Mouse (Mus musculus) adipose tissue, adult 10 weeks (tissue): ENCODE data around the gene Trim68. TPM values are rescaled to one million over a fixed set of nuclear protein-coding genes. Genes with fewer than 3 reads are reported as not detected.

ENCODE experiments used
- polyA plus RNA-seq: library from polyadenylated mRNA; stranded (reverse); fragments of 350-450 nt; fragmentation: Illumina TruSeq; extraction: RNeasy Lipid Tissue Mini Kit (QIAGEN cat#74804); gene quantifications from one replicate; pipeline ENCODE4 v1.2.3, GENCODE M21; 2014; ENCODE audit warnings: low read depth, low replicate concordance

The Trim68 gene
- polyA plus RNA-seq, result 32.3 TPM

GRCm38 (mm10) chr7:102686944-102687501 is at the start of gene Trim68:
Trim68 (minus strand) TSS chr7:102687327.

GRCm38 (mm10) chr7:102727391-102727790 is 40.3 kb upstream of the Trim68 start, which contains the start of gene Olfr559:
Olfr559 (minus strand) TSS chr7:102727491.

GRCm38 (mm10) chr7:102718970-102719369 is 31.8 kb upstream of the Trim68 start, which contains the start of gene Olfr33:
Olfr33 (minus strand) TSS chr7:102719070.

GRCm38 (mm10) chr7:102701915-102702314 is 14.8 kb upstream of the Trim68 start, which contains the start of gene Olfr558:
Olfr558 (plus strand) TSS chr7:102702215.

DNA sequence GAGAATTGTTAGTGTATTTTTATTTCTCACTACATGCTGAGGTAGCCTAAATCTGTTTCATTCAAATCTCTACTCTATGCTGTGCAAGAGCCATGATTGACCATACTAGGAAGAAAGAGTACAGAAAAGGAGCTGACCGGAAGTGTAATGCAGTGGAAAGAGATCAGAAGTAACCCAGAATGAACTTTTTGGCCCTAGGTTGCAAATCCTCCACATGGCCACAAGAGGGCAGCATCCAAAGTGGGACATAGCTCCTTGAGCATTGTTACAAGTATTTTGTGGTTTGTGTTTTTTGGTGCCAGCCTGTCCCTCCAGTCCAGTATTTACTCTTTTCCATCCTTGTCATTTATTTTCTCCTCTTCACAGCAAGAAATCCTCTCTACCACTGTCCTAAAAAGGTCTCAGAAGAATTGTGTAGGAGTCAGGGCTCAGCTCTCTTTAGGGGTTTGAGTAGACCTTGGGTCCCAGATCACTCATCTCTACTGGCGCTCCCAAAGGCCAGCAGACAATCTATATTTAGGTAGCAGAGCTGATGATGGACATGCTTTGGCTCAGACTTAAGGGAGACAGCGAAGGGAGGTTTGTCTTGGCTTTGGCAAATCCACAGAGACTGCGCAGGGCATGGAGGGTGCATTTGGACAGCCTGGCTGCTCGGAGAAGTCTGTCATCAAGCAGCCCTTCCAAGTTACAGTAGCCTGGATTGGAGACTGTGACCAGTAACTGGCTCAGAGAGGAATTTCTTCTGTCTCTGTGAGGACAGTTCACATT is 8.4 kb upstream of the Trim68 start, which contains the start of gene Olfr557:
Olfr557 (plus strand) TSS at position 553 of the 768 bp plus-strand sequence.

DNA sequence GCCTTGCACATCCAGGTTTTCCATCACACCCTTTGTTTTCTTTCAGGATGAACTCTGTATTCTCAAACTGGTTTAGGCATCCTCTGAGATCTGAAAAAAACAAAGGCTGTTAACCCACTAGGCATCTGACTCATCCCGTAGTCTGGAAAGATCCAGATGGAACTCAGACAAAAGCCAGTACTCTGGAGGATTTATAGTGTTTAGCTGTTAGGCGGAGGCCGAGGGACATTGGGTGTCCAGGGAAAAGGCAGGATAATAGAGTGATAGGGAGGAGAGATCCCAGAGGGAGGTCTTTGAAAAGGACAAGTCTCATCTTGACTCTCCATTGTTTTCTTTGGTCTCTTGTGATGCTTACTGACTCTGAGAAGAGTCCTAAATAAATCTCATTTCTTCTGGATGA is 22.5 kb downstream of the Trim68 start, which contains the start of gene Olfr556:
Olfr556 (plus strand) TSS at position 301 of the 400 bp plus-strand sequence.

DNA sequence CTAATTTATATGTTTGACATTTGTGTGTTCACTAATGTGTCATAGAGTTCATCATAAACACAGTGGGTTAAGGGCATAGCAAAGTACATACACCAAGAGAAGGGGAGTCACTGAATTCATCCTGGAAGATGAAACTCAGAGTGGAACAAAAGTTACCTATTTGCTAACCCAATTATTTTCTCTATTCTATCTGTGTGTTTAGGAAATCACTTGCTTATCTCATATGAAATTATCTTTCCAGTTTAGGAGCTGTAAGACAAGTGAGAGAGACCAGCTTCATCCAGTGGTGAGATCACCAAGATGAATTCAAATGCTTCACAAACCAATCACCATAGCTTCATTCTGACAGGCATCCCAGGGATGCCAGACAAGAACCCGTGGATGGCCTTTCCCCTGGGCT is 28.6 kb downstream of the Trim68 start, which contains the start of gene Olfr555:
Olfr555 (plus strand) TSS at position 301 of the 400 bp plus-strand sequence.

DNA sequence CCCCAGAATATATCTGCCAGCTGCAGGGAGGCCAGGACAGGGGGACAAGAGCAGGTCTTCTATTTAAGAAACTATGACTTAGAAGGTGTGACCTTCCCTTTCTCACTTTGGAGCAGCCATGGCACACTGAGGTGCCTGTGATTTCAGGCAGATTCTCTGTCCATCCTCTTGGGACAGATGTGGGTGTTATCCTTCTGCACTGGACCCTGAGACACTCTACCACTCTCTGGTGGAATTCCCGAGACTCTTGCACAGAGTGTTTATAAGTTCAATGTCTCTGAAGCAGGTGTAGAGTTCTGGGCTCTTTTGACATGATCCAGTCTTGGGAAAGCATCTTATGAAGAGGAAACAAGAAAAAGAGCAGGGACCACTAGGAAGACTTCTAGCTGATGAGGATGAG is 49.0 kb downstream of the Trim68 start, which contains the start of gene Olfr554:
Olfr554 (plus strand) TSS at position 301 of the 400 bp plus-strand sequence.

Other genes starting within 250 kb of the Trim68 start
- gene Rrm1, start 245.6 kb downstream of the Trim68 start, polyA plus RNA-seq, result 20.0 TPM
- gene Olfr543, start 205.6 kb downstream of the Trim68 start, polyA plus RNA-seq, result 0.56 TPM
- gene Olfr544, start 199.0 kb downstream of the Trim68 start, polyA plus RNA-seq, result not detected
- gene Olfr545, start 187.8 kb downstream of the Trim68 start, polyA plus RNA-seq, result not detected
- not detected for gene Olfr547, start 152.6 kb downstream of the Trim68 start, polyA plus RNA-seq
- gene Olfr548-ps1, start 146.4 kb downstream of the Trim68 start, polyA plus RNA-seq, result not detected
- not detected for gene Olfr549, start 137.5 kb downstream of the Trim68 start, polyA plus RNA-seq
- 11.5 TPM for gene Trim21, start 121.8 kb downstream of the Trim68 start, polyA plus RNA-seq
- not detected for gene Olfr550, start 115.9 kb downstream of the Trim68 start, polyA plus RNA-seq
- gene Olfr551, start 95.4 kb downstream of the Trim68 start, polyA plus RNA-seq, result not detected
- not detected for gene Olfr552, start 89.6 kb downstream of the Trim68 start, polyA plus RNA-seq
- not detected for gene Olfr553, start 69.1 kb downstream of the Trim68 start, polyA plus RNA-seq
- not detected for gene Olfr554, start 48.9 kb downstream of the Trim68 start, polyA plus RNA-seq
- gene Olfr555, start 28.5 kb downstream of the Trim68 start, polyA plus RNA-seq, result not detected
- not detected for gene Olfr556, start 22.4 kb downstream of the Trim68 start, polyA plus RNA-seq
- gene Olfr557, start 8.6 kb upstream of the Trim68 start, polyA plus RNA-seq, result not detected
- 1.8 TPM for gene Olfr558, start 14.9 kb upstream of the Trim68 start, polyA plus RNA-seq
- not detected for gene Olfr33, start 31.7 kb upstream of the Trim68 start, polyA plus RNA-seq
- gene Olfr559, start 40.2 kb upstream of the Trim68 start, polyA plus RNA-seq, result not detected
- gene Olfr560, start 72.0 kb upstream of the Trim68 start, polyA plus RNA-seq, result not detected
- gene Olfr78, start 72.1 kb upstream of the Trim68 start, polyA plus RNA-seq, result 1.7 TPM
- not detected for gene Olfr561, start 83.9 kb upstream of the Trim68 start, polyA plus RNA-seq
- not detected for gene Olfr564, start 116.2 kb upstream of the Trim68 start, polyA plus RNA-seq
- not detected for gene Olfr566, start 171.4 kb upstream of the Trim68 start, polyA plus RNA-seq
- gene Olfr568, start 189.8 kb upstream of the Trim68 start, polyA plus RNA-seq, result not detected
- not detected for gene Olfr569, start 203.6 kb upstream of the Trim68 start, polyA plus RNA-seq
- not detected for gene Olfr570, start 207.2 kb upstream of the Trim68 start, polyA plus RNA-seq
- gene Olfr571, start 230.2 kb upstream of the Trim68 start, polyA plus RNA-seq, result not detected
- gene Olfr572, start 237.1 kb upstream of the Trim68 start, polyA plus RNA-seq, result not detected